Mouse (Mus musculus) gastrocnemius, postnatal 4 days (tissue): ENCODE measurements at regions not wholly inside any gene's neighbourhood (a gene's known extent, or its start where the extent isn't known, plus 50 kb on each side); places are given as distances from the start of the nearest gene placed in this dataset.
"Not testable (repeated sequence)": the region's sequence is repeated elsewhere in the genome, so short reads cannot be mapped to it uniquely, and the experiment has no call there.

Experiments
- DNase-seq, 2 experiments: peaks; one replicate each; pipeline ENCODE4 v3.0.0; 2021 to 2022; ENCODE audit warnings: low spot score in 2 of 2, mixed read lengths in 2 of 2

DNA sequence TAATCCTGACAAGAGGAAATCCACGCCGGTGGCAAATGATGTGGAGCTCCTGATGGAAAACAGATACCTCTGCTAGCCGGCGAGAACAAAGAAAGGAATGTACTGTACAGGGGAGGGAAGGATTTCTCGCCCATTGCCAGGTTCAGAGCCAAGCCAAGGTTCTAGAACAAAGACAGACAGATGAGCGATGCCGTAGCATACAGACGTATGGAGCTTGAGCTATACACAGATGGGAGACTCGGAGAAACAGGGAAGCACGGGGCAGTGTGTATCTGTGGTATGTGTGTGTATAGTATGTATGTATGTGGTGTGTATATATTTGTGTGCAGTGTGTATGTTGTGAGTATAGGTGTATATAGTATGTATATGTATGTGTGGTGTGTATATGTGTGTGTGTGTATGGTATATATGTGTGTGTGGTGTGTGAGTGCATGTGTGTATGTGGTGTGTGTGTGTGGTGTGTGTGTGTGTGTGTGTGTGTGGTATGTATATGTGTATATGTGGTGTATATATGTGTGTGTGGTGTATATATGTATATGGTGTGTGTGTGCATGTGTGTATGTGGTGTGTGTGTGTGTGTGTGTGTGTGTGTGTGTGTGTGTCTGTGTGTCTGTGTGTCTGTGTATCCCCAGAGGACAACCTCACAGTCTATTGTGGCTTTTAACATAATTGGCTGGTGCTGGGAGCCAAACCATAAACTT is 140.6 kb downstream of the Cand1 start:
- no peak for DNase-seq

DNA sequence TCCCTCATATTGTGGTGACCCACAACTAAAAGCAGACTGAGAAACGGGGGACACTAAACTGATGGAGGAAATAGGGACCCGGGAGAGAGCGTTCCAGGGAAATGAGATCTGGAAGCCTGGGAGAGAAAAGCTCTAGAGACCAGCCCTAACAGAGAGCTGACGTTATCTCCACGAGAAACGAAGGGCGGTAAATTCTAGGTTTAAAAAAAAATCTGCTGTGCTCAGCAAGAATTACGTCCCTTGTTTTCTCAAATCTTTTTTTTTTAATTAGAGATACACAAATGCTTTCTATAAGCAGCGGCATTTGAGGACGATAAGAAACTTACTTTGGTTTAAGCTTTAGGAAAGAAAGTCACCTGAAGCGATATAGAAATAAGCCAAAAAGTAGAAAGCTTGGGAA is 145.7 kb downstream of the Cand1 start:
- DNase-seq = no peak

DNA sequence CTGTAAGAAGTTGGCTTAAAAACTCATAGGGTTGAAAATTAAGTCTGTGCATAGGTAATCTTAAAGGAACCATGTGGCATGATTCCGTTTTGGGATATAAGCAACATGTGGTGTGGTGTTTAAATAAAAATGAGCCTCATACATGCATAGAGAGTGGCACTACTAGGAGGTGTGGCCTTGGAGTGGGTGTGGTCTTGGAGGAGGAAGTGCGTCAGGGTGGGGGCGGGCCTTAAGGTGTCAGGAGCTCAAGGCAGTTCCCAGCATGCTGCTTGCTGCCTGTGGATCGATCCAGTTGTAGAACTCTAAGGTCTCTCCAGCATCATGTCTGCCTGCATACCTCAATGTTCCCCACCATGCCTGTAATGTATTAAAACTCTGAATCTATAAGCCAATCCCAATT is 152.0 kb downstream of the Cand1 start:
- DNase-seq = no peak

DNA sequence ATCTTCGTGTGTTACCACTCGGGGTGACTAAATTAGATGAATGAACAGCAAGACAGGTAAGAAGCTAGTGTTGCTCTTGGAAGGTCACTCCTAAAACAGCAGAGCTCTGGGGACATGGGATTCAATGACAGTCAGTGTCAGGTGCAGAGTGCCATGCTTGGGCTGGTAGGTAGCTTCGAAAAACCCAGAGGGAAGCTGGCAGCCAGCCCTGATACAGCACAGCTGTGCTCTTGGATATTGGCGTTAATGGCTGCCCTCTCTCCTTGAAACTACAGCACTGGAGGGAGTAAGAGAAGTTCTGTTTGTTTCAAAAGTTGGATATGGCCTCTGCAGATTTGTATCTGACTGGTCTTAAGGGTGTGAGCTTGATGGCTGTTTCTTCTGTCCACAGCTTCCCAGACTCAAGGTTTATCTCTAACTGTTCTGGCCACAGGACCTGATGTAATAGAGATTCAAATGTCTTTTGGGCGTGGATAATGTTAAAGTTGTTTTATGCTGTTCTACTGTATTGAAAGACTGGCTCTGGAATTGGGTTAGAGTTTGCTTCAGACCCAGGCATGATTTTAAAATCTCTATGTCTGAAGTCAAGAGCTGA is 152.7 kb downstream of the Cand1 start:
- no peak for DNase-seq

DNA sequence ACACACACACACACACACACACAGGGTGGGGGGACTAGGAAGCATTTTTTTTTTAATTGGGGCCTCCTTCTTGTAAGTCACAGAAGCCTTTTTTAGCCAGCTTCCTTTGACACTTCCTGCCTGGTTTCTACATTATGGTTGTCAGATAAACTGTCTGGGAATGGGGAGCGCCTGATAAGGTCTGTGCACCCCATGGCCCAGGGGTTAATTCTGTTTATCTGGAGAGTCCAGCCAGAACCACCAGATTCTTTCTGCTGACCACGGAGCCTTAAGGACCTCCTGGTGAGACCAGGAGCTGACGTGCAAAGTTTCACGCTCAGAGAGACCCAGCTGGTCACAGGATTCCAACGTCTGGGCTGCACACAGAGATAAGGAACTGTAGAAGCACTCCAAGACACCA is 153.4 kb downstream of the Cand1 start:
- DNase-seq = no peak

DNA sequence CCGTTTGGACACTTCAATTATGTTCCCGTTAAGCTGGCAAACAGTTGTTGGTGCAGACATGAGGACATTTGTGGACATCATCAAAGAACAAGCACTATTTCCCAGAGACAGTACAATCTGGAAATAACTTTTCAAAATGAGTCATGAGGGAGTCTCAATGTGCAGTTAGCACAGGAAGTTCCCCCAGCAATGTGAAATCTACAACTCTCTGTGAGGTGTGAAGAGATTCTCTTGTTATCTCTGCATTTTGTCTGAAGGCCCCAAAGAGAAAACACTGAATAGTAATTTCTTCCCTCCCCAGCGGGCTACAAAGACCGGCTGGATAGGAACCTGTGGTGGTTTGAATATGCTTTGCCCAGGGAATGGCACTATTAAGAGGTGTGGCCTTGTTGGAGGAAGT is 156.4 kb downstream of the Cand1 start:
- no peak for DNase-seq

DNA sequence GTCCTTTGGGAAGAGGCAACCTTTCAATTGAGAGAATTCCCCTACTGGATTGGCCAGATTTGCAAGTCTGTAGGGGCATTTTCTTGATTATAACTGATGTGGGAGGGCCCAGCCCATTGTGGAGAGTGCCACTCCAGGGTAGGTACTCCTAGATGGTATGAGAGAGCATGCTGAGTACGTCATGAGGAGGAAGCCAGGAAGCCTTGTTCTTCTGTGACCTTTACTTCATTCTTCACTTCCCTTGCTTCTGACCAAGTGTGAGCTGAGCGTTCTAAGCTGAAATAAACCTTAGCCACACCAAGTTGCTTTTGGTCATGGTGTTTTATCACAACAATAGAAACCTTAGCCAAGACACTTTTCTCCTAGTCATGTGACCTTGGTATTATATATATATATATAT is 157.0 kb downstream of the Cand1 start:
- DNase-seq = no peak

DNA sequence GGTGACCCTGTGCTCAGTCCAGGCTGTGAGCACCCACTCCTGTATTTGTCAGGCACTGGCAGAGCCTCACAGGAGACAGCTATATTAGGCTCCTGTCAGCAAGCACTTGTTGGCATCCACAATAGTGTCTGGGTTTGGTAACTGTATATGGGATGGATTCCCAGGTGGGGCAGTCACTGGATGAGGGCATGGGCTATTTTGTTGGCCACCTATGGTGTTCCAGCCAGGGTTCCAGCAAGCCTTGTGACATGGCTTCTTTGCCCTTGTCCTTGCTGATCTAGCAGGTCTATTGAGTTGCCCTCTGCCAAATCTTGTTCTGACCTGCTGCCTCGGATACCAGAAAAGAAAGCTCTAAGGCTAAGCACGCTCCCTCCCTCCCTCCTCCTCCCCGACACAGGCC is 158.1 kb downstream of the Cand1 start:
- not testable (repeated sequence) for DNase-seq

DNA sequence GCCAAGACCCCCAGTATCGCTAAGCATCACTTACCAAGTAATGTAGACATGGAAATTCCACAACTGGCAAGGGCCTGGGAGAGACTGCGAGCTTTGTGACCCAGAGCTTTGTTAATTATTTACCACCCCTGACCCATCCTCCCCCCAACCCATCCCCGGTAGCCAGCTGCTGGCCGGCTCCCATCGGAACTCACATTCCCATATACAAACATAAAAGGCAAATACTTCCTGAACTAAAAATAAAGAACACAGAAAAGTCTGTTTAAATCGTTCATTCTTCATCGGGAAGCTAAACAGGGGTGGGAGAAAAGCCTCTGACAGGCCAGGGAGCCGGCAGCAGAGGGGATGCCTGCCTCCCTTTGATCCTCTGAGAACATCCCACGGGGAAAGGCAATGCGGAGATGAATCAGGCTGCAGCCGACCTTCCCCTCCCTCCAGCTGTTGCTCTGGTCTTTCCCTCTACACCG is 163.7 kb downstream of the Cand1 start:
- no peak for DNase-seq

DNA sequence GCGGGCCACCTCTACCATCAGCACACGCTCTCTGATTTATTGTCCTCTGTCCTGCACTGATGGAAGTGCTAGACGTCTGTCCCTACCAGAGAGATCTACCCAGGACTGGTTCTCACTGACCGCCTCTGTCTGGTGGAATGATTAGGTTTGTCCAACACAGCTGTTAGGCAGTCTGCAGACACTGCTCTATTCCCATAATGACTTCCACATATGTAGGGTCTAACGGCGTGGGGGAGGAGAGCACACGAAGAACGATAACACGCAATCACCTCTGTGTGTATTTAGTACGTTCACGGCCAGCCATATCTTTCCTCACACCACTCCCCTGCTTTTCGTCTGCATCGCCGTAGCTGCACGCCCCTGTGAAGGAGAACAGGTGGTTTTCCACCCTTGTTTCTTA is 165.0 kb downstream of the Cand1 start:
- no peak for DNase-seq

DNA sequence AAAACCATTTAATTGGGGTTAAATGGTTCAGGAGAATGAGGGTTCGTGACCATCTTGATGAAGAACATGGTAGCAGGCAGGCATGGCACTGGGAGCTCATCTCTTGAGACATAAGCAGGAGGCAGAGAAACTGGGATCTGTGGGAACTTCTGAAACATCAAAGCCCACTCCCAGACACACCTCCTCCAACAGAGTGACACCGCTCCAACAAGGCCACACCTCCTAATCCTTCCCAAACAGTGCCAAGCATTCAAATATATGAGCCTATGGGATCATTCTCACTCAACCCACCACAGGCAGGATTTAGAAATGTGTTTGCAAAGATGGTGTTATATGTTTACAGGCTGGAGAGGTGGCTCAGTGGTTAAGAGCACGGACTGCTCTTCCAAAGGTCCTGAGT is 165.9 kb downstream of the Cand1 start:
- DNase-seq = no peak

DNA sequence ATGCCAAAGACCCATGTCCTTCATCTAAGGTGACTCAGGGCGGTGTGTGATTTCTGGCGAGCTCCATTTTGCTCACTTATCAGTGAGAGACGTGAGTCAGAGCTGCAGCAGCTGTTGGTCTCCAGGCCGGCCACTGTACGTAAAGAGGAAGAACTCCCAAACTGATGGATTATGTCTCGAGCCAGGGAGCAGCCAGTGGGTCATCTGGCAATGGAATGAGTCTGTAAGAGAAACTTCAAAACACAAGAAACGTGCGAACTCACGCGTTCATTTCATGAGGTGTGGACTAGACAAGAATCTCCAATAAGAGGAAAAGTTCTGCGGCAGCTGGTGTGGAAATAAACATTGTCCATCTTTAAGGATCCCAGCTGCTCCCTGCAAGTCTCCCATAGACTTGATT is 170.4 kb downstream of the Cand1 start:
- no peak for DNase-seq

DNA sequence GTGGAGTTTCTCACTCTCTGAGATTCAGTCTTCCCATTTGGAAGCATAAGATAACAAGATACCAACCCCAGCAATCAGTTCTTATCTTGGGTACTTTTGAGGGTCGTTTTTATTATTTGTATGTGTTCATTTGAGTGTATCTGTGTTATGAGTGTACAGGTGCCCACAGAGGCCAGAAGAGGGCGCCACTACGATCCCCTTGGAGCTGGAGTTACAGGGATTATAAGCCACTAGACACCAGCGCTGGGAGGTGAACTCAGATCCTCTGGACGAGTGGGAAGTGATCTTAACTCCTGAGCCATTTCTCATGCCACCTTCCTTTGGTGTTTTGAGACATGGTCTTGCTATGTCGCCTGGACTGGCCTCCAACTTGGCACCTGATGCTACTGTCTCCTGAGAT is 172.0 kb downstream of the Cand1 start:
- no peak for DNase-seq

DNA sequence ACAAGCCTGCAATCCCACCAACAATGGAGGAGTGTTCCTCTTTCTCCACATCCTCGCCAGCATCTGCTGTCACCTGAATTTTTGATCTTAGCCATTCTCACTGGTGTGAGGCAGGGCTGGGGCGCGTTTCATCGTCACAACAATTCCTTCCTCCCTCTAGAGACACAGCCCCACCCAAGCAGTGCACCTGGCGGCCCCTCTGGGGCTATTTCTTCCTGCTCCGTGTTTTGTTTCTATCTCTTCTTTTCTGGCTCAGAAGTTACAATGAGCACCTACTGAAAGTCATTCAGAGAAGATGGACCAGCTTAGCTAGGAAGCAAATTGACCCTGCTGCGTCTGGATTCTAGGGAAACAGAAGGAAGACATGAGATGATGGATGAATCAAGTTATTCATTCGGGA is 172.5 kb downstream of the Cand1 start:
- no peak for DNase-seq

DNA sequence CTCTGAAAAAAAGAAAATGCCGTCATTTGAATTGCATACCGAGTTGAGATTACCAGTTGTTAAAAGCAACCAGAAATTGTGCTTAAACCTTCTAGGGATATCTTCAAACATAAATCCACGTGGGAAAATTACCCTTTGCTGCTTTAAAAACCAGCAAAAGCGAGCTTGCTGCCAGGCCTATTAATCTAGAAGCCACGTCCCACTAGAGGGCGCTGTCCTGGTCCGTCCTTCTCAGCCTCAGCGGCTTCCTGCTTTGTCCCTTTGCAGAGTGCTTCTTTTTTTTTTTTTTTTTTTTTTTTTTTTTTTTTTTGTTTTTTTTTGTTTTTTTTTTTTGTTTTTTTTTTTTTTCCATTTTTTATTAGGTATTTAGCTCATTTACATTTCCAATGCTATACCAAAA is 173.9 kb downstream of the Cand1 start:
- peak; percentile 43 to 68 for DNase-seq

DNA sequence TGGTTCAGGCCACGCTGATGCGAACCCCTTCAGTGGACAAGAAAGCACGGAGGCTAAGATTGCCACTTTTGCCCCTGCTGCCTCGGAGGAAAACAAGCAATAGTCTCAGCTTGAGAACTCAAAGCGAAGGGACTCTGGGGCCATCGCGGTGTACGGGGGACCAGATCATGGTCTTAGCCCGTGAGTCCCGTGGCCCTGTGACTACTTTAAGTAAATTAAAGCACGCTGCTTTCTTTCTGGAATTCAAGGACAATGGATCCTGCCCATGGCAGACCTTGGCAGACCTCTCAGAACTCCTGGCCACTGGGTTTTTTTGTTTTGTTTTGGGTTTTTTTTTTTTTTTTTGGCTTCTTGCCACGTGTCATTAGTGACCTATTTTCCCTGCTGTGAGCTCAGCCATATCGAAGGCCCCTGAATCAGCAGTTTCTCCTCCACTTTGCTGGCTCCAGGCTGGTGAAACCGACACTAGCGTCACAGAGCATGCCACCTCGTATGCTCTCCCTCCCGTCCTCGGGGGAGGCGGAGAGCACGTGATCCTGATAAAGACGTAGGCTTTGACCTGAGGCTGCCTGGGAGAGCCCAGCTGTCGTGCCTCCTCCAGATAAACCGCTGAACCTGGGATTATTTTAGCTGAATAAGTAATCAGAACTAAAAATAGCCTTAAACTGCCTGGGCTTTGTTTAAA is 174.6 kb downstream of the Cand1 start:
- DNase-seq = peak in 1 of 2 experiments; percentile 24

DNA sequence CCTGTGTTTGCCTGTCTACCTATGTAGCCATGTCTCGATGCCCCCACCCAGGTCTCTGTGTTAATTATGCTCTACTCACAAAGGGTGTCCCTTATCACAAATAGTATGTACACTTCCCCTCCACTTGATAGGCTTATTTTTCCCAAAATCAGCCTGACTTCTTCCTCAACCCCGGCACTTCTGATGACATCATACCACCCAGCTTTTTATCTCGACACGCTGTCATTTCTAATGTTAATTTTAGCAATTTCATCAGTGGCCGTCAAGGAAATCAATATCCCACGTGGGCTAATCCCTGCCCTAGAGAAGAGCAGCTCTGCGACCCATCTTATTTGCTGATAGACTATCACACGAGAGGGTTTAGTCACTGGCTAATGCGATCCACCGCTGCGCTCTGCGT is 175.6 kb downstream of the Cand1 start:
- DNase-seq = no peak

DNA sequence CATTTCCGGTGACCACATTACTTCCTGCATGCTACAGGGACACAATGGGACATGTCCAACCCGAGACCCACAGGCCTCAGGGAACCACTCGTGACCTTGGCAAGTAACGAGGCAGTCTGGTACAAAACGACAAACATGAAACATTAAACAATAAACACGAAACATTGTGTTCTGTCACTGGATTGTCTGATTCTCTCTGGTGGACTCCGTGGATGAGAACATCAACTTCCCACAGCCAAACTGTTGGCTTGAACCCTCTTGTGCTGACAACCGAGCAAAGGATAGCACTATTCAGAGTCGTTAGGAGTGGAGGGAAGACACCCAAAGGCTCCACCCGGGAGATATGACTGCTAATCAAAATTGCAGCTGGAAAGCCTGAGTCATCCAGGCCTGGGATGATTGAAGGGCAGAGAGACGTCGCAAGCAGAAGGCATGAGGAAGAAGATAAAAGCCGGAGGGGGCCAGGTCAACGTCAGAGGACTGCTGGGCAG is 176.6 kb downstream of the Cand1 start:
- DNase-seq = no peak

DNA sequence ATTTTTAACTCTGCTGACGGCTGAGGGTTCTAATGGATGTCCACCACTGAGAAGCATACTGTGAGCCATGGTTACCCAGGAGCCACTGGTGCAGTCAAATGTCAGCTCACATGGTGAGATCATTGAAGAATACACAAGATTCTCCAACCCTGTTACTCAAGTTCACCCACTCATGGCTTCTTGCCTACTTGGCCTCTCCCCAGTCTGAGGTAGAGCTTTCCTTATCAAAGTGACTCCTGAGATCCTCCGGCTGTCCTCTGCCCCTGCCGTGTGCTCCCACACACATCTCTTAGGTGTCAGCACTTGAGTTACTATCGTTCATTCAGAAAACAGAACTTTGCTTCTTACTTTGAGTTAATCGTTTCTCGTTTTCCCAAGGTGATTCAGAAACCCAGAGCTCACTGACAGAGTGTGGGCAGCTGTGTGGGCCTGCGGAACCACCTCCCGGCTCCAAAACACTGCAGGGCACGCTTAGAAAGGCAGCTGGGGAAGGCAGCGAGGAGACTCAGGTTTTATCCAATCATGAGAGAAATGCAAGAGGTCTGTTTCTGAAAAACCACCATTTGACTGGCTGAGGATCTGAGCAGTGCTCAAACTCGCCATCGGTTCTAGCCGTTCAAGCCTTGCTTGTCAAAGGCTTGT is 177.8 kb downstream of the Cand1 start:
- DNase-seq = no peak

DNA sequence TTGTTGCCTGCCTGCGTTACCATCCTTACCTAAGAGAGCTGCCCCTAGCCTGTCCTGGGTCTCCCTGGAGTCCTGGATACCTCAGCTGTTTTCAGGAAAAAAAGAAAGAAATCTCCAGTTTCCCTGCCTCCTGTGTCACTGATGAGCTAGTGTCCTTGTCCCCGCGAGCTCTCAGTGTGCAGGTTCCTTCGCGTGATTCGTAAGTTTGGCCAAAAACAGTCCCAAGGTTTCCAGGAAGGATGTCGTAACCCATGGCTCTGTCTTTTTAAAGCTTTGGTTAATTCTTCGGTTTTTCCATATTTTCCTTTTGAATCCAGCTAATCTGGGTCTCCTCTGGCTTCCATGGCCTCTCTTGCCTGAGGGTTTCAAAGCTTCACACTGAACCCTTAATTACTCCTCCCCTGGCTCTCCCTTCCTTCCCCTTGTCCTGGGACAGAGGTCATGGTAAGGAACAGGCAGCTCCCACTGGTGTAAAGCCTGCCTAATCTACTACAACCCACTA is 178.5 kb downstream of the Cand1 start:
- no peak for DNase-seq

DNA sequence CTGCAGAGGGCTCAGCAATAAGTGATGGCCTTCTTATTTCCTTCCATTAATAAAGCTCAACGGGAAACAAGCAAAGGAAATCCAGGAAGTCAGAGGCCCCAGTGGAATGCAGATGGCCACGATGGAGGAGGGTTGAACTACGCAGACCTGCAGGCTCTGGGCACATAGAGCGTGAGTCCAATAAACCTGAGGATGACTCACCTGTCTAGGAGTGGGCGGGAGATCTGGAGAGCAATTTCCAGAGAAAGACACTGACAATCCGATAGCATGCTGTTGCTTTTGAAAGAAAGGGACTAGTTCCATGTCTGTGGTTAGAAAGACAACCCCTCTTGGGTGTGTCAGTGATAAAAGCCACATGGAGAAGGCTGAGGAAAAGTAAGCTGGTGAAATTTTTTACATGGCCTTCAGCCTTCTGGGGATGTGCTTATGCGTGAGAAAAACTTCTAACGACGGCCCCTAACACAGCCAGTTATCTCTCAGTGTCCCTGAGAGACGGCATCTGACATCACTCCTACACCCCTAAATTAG is 181.3 kb downstream of the Cand1 start:
- DNase-seq = no peak
